Mouse (Mus musculus) bone marrow macrophage, adult 2 months (primary cell): Measurements from ENCODE around the gene Hnrnpa1. TPM values are rescaled to one million over a fixed set of nuclear protein-coding genes. Genes with fewer than 3 reads are reported as not detected.

ENCODE experiments used
- H3K27ac ChIP-seq: 2 replicates; pipeline ENCODE4 v1.5.1; 2012; ENCODE audit warnings: low read depth, low read length; ENCODE audit not compliant: insufficient read depth
- H3K4me1 ChIP-seq: 2 replicates; pipeline ENCODE4 v1.6.1; 2012; ENCODE audit warnings: low read length; ENCODE audit not compliant: control insufficient read depth, insufficient read depth
- H3K4me3 ChIP-seq: 2 replicates; pipeline ENCODE4 v1.5.1; 2012; ENCODE audit warnings: mild to moderate bottlenecking, low read length, moderate library complexity; ENCODE audit not compliant: insufficient read depth
- CTCF ChIP-seq: IDR thresholded peaks from 2 replicates; pipeline ENCODE4 v1.5.1; 2012; ENCODE audit warnings: low read depth, mild to moderate bottlenecking, low read length, moderate library complexity
- POLR2A ChIP-seq: IDR thresholded peaks from 2 replicates; pipeline ENCODE4 v1.6.1; 2012; ENCODE audit warnings: mild to moderate bottlenecking, low read depth, low read length, borderline replicate concordance
- polyA plus RNA-seq: library from polyadenylated mRNA; stranded (reverse); fragments of >200 nt; gene quantifications from 2 replicates; pipeline ENCODE4 v1.2.4, GENCODE M21; 2012; ENCODE audit not compliant: missing spikeins, insufficient read depth, insufficient read length

The Hnrnpa1 gene
- polyA plus RNA-seq, 1 experiment, result 160 TPM

DNA sequence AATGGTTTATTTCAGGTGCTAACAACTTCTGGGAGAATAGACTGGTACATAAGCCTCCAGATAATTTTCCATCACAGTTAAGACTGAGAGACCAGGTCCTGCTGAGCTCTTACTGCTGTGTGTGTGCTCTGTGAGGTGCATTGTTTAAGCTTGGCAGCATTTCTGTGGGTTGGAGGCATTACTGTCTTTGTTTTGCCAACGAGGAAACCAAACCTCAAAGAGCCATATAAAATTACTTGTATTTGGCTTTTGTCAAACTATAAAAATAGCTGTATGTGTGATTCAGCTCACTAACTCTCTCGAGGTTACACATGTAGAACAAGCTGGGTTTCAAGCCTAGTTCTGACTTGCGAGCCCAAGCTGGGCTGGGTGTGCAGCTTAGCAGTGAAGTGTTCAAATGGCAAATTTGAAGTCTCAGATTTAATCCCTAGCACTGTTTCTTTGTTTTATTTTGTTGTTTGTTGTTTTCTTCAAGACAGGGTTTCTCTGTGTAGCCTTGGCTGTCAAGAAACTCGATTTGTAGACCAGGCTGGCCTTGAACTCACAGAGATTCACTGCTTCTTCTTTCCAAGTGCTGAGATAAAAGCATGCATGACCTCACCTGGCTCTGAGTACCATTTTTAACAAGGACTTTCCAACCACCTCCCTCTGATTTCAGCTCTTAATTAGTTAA lies 52.6 kb downstream of the Hnrnpa1 start:
- H3K4me3 ChIP-seq, result no peak overlapping the region
- TF ChIP-seq CTCF (no peak), POLR2A (no peak)
- H3K27ac ChIP-seq, result no peak overlapping the region
- no peaks in the 10 kb centered on the region for H3K4me1 ChIP-seq

DNA sequence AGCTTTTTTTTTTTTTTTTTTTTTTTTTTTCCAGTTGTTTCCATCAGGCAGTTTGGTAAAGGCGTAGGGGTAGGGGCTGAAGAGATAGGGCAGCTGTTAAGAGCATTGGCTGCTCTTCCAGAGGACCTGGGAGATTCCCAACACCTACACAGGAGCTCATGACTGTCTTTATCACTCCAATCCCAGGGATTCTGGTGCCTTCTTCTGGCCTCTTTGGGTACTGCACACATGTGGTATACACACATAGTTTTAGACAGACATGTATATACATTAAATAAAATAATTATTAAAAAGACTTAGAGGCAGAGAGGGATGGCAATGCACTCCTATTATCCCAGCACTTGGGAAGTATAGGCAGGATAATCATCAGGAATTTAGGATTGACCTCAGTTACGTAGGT lies 53.1 kb downstream of the Hnrnpa1 start:
- Histone ChIP-seq H3K4me3 (no peak overlapping the region), H3K27ac (no peak overlapping the region), H3K4me1 (no peaks in the 10 kb centered on the region)
- TF ChIP-seq CTCF, result no peak
- TF ChIP-seq POLR2A, result no peak

DNA sequence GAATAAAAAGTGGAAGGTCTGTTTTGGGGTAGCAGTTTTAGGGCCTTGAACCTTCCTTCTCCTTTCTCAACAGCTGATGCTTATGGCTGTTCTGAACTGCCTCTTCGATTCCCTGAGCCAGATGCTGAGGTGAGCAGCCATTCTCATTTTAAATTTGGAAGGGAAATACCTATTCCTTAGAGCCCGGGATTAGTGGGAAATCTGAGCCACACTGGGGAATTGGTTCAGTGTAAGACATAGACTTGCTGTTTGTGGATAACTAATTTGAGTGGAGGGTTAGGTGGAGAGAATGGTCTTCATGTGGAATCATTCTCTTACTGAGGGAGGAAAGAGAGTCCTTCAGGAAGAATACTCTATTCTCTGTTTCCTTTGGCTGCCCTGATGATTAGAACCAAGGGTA lies 54.4 kb downstream of the Hnrnpa1 start:
- Histone ChIP-seq H3K27ac (no peak overlapping the region), H3K4me1 (no peaks in the 10 kb centered on the region), H3K4me3 (no peak overlapping the region)
- TF ChIP-seq POLR2A (no peak), CTCF (no peak)

- Histone ChIP-seq H3K4me3 (no peak overlapping the region), H3K27ac (no peak overlapping the region), H3K4me1 (no peaks in the 10 kb centered on the region)
- TF ChIP-seq CTCF, result no peak
- TF ChIP-seq POLR2A, result no peak
These were observed 55.6 kb downstream of the Hnrnpa1 start for GRCm38 (mm10) chr15:103295851-103296250.

Other genes starting within 250 kb of the Hnrnpa1 start
- not detected in 2 replicates for gene Hoxc8, start 249.8 kb upstream of the Hnrnpa1 start, polyA plus RNA-seq
- gene Hoxc6, start 242.2 kb upstream of the Hnrnpa1 start, polyA plus RNA-seq, result not detected in 2 replicates
- 0.27 TPM in 1 of 2 replicates, not detected in the other for gene Hoxc4, start 221.5 kb upstream of the Hnrnpa1 start, polyA plus RNA-seq
- 6.7 and 7.4 TPM in 2 replicates for gene Smug1, start 73.3 kb upstream of the Hnrnpa1 start, polyA plus RNA-seq
- 33.5 and 37.2 TPM in 2 replicates for gene Cbx5, start 616 bp upstream of the Hnrnpa1 start, polyA plus RNA-seq
- gene Nfe2, start 18.0 kb downstream of the Hnrnpa1 start, polyA plus RNA-seq, result 0.88 and 1.7 TPM in 2 replicates
- gene Copz1, start 32.3 kb downstream of the Hnrnpa1 start, polyA plus RNA-seq, result 129 and 132 TPM in 2 replicates
- gene Gpr84, start 70.2 kb downstream of the Hnrnpa1 start, polyA plus RNA-seq, result 1.4 and 2.7 TPM in 2 replicates
- 73.0 and 86.1 TPM in 2 replicates for gene Zfp385a, start 99.7 kb downstream of the Hnrnpa1 start, polyA plus RNA-seq
- 34.0 and 37.3 TPM in 2 replicates for gene Itga5, start 126.3 kb downstream of the Hnrnpa1 start, polyA plus RNA-seq
- gene Gtsf1, start 190.0 kb downstream of the Hnrnpa1 start, polyA plus RNA-seq, result not detected in 2 replicates
- not detected in 2 replicates for gene Gtsf2, start 208.0 kb downstream of the Hnrnpa1 start, polyA plus RNA-seq
- 330 and 354 TPM in 2 replicates for gene Nckap1l, start 213.4 kb downstream of the Hnrnpa1 start, polyA plus RNA-seq